Mouse (Mus musculus): ENCODE data around the gene Gm49027. TPM values are rescaled to one million over a fixed set of nuclear protein-coding genes. Genes with fewer than 3 reads are reported as not detected.

Gm49027 gene
- total and polyA plus RNA-seq, 3 experiments, result 0.38 TPM; not detected in 2

- TF ChIP-seq CHD2 (IDR thresholded peaks at IDR 0.05; ENCODE audit: low read length) (no peak), MAFK (IDR thresholded peaks at IDR 0.05; ENCODE audit: insufficient replicate concordance, low read length) (no peak), POLR2AphosphoS2 (IDR thresholded peaks at IDR 0.05; ENCODE audit: low read depth, low read length) (no peak), CHD1 (IDR thresholded peaks at IDR 0.05; ENCODE audit: low read depth, low read length) (no peak), PAX5 (IDR thresholded peaks at IDR 0.05; ENCODE audit: low read length) (no peak), USF2 (conservative IDR thresholded peaks at IDR 0.05; ENCODE audit: low read depth, low read length) (no peak), JUND (conservative IDR thresholded peaks at IDR 0.05; ENCODE audit: low read depth, low read length) (no peak)
- DNase-seq (ENCODE audit: extremely low read depth), result no peak
- Histone ChIP-seq H3K36me3 (replicated peaks in 1 of 2; ENCODE audit: control insufficient read depth in 1 of 2, insufficient read depth in 1 of 2, low read length in 1 of 2) (peaks cover 13 to 62% of the 10 kb centered on the region in 2 experiments), H3K27me3 (replicated peaks) (no peaks in the 10 kb centered on the region), H3K4me3 (replicated peaks in 1 of 3; ENCODE audit: low read depth in 2 of 3, low read length in 2 of 3, poor library complexity in 1 of 3) (no peak overlapping the region), H3K9me3 (replicated peaks; ENCODE audit: low read length) (no peaks in the 10 kb centered on the region), H3K4me1 (ENCODE audit: control insufficient read depth in 1 of 2, insufficient read depth in 2 of 2) (peaks cover 3 to 28% of the 10 kb centered on the region in 2 experiments), H3K79me2 (replicated peaks; ENCODE audit: control insufficient read depth, extremely low read depth, insufficient read depth, poor library complexity, severe bottlenecking) (no peaks in the 10 kb centered on the region; the same call in none of the 2 replicates), H3K27ac (ENCODE audit: insufficient read depth, low read depth) (no peak overlapping the region), H3K4me2 (ENCODE audit: insufficient read depth, low read depth, poor library complexity, severe bottlenecking) (no peak overlapping the region), H3K9ac (ENCODE audit: insufficient read depth, low read depth) (no peak overlapping the region)
- dilution Hi-C loops (cut with MboI; ENCODE audit: extremely low pct_ligation_motif_present, extremely low pct_unique_long_range_greater_than_20kb, low sequenced_read_pairs) (no loop called here), in situ Hi-C loops (cut with MboI; ENCODE audit: low pct_ligation_motif_present, low pct_unique_long_range_greater_than_20kb, low sequenced_read_pairs) (no loop called here)
These were observed 3.7 kb downstream of the Gm49027 start for GRCm38 (mm10) chr5:123521621-123522020.

GRCm38 (mm10) chr5:123520666-123521065 is 4.6 kb downstream of the Gm49027 start:
- dilution Hi-C loops (cut with MboI; ENCODE audit: extremely low pct_ligation_motif_present, extremely low pct_unique_long_range_greater_than_20kb, low sequenced_read_pairs), result no loop called here

GRCm38 (mm10) chr5:123514871-123515270 is 10.4 kb downstream of the Gm49027 start:
- Histone ChIP-seq H3K79me2 (replicated peaks; ENCODE audit: control insufficient read depth, extremely low read depth, insufficient read depth, poor library complexity, severe bottlenecking) (no peaks in the 10 kb centered on the region), H3K9me3 (replicated peaks; ENCODE audit: low read length) (no peaks in the 10 kb centered on the region), H3K27me3 (replicated peaks) (no peaks in the 10 kb centered on the region), H3K27ac (ENCODE audit: insufficient read depth, low read depth) (no peak overlapping the region), H3K4me2 (ENCODE audit: insufficient read depth, low read depth, poor library complexity, severe bottlenecking) (no peak overlapping the region), H3K4me1 (ENCODE audit: control insufficient read depth in 1 of 2, insufficient read depth in 2 of 2) (peaks cover 0 to 12% of the 10 kb centered on the region in 2 experiments; a peak in 2 of 4 replicates), H3K9ac (ENCODE audit: insufficient read depth, low read depth) (no peak overlapping the region), H3K36me3 (replicated peaks in 1 of 2; ENCODE audit: control insufficient read depth in 1 of 2, insufficient read depth in 1 of 2, low read length in 1 of 2) (peaks cover 39 to 94% of the 10 kb centered on the region in 2 experiments), H3K4me3 (replicated peaks in 1 of 3; ENCODE audit: low read depth in 2 of 3, low read length in 2 of 3, poor library complexity in 1 of 3) (no peak overlapping the region)
- in situ Hi-C loops (cut with MboI; ENCODE audit: low pct_ligation_motif_present, low pct_unique_long_range_greater_than_20kb, low sequenced_read_pairs) (loop anchor here (5.0 kb wide), 1 partner anchor 57 kb away; the partner anchor contains the start of gene Vps33a), dilution Hi-C loops (cut with MboI; ENCODE audit: extremely low pct_ligation_motif_present, extremely low pct_unique_long_range_greater_than_20kb, low sequenced_read_pairs) (no loop called here)
- DNase-seq (ENCODE audit: extremely low read depth), result no peak
- TF ChIP-seq KAT2A (IDR thresholded peaks at IDR 0.05; ENCODE audit: insufficient replicate concordance, low read length) (no peak), CTCF (conservative IDR thresholded peaks at IDR 0.05 in 1 of 2, IDR thresholded peaks at IDR 0.05 in 1 of 2; ENCODE audit: low read depth in 2 of 2, low read length in 2 of 2) (no peak), EP300 (IDR thresholded peaks at IDR 0.05; ENCODE audit: low read length) (no peak), JUND (conservative IDR thresholded peaks at IDR 0.05; ENCODE audit: low read depth, low read length) (no peak), MAFK (IDR thresholded peaks at IDR 0.05; ENCODE audit: insufficient replicate concordance, low read length) (no peak), MAX (IDR thresholded peaks at IDR 0.05; ENCODE audit: low read length) (no peak), ETS1 (conservative IDR thresholded peaks at IDR 0.05; ENCODE audit: low read depth, low read length) (no peak), CHD1 (IDR thresholded peaks at IDR 0.05; ENCODE audit: low read depth, low read length) (no peak), TCF12 (IDR thresholded peaks at IDR 0.05; ENCODE audit: low read depth, low read length) (no peak), SMC3 (IDR thresholded peaks at IDR 0.05; ENCODE audit: low read depth, low read length) (no peak), GABPA (IDR thresholded peaks at IDR 0.05; ENCODE audit: insufficient replicate concordance, low read depth, low read length) (no peak), PAX5 (IDR thresholded peaks at IDR 0.05; ENCODE audit: low read length) (no peak), ZMIZ1 (IDR thresholded peaks at IDR 0.05; ENCODE audit: low read depth, low read length) (no peak), POLR2AphosphoS2 (IDR thresholded peaks at IDR 0.05; ENCODE audit: low read depth, low read length) (no peak), ZKSCAN1 (IDR thresholded peaks at IDR 0.05; ENCODE audit: borderline replicate concordance, low read depth, low read length) (no peak), USF2 (conservative IDR thresholded peaks at IDR 0.05; ENCODE audit: low read depth, low read length) (no peak), NELFE (IDR thresholded peaks at IDR 0.05; ENCODE audit: low read depth, low read length) (no peak), MXI1 (IDR thresholded peaks at IDR 0.05; ENCODE audit: low read depth, low read length) (no peak), IRF4 (IDR thresholded peaks at IDR 0.05; ENCODE audit: low read depth, low read length) (no peak)

More at GRCm38 (mm10) chr5:123520666-123521065, 4.6 kb downstream of the Gm49027 start:
- DNase-seq (ENCODE audit: extremely low read depth), result no peak
- peaks cover 16 to 63% of the 10 kb centered on the region in 2 experiments for H3K36me3 ChIP-seq (replicated peaks in 1 of 2; ENCODE audit: control insufficient read depth in 1 of 2, insufficient read depth in 1 of 2, low read length in 1 of 2)
- no peaks in the 10 kb centered on the region; the same call in none of the 2 replicates for H3K79me2 ChIP-seq (replicated peaks; ENCODE audit: control insufficient read depth, extremely low read depth, insufficient read depth, poor library complexity, severe bottlenecking)
- H3K4me2 ChIP-seq (ENCODE audit: insufficient read depth, low read depth, poor library complexity, severe bottlenecking), result no peak overlapping the region
- H3K4me1 ChIP-seq (ENCODE audit: control insufficient read depth in 1 of 2, insufficient read depth in 2 of 2), result peaks cover 3 to 33% of the 10 kb centered on the region in 2 experiments
- in situ Hi-C loops (cut with MboI; ENCODE audit: low pct_ligation_motif_present, low pct_unique_long_range_greater_than_20kb, low sequenced_read_pairs), result no loop called here
- no peaks in the 10 kb centered on the region for H3K9me3 ChIP-seq (replicated peaks; ENCODE audit: low read length)
- no peak overlapping the region for H3K9ac ChIP-seq (ENCODE audit: insufficient read depth, low read depth)
- TF ChIP-seq JUND (conservative IDR thresholded peaks at IDR 0.05; ENCODE audit: low read depth, low read length) (no peak), CHD2 (IDR thresholded peaks at IDR 0.05; ENCODE audit: low read length) (no peak), ZMIZ1 (IDR thresholded peaks at IDR 0.05; ENCODE audit: low read depth, low read length) (no peak), ZC3H11A (IDR thresholded peaks at IDR 0.05; ENCODE audit: low read depth, low read length) (no peak), E2F4 (IDR thresholded peaks at IDR 0.05; ENCODE audit: insufficient replicate concordance, low read depth, low read length) (no peak), MAZ (IDR thresholded peaks at IDR 0.05; ENCODE audit: low read depth, low read length) (no peak), ZNF384 (IDR thresholded peaks at IDR 0.05; ENCODE audit: low read depth, low read length) (no peak), MAFK (IDR thresholded peaks at IDR 0.05; ENCODE audit: insufficient replicate concordance, low read length) (no peak), TBP (conservative IDR thresholded peaks at IDR 0.05; ENCODE audit: low read depth, low read length) (no peak), NELFE (IDR thresholded peaks at IDR 0.05; ENCODE audit: low read depth, low read length) (no peak), GABPA (IDR thresholded peaks at IDR 0.05; ENCODE audit: insufficient replicate concordance, low read depth, low read length) (no peak), NRF1 (IDR thresholded peaks at IDR 0.05; ENCODE audit: low read depth, low read length) (no peak), CHD1 (IDR thresholded peaks at IDR 0.05; ENCODE audit: low read depth, low read length) (no peak), USF2 (conservative IDR thresholded peaks at IDR 0.05; ENCODE audit: low read depth, low read length) (no peak), USF1 (IDR thresholded peaks at IDR 0.05; ENCODE audit: low read depth, low read length) (no peak), POLR2A (IDR thresholded peaks at IDR 0.05; ENCODE audit: low read depth, low read length) (no peak)
- H3K4me3 ChIP-seq (replicated peaks in 1 of 3; ENCODE audit: low read depth in 2 of 3, low read length in 2 of 3, poor library complexity in 1 of 3), result no peak overlapping the region
- no peaks in the 10 kb centered on the region for H3K27me3 ChIP-seq (replicated peaks)
- no peak overlapping the region for H3K27ac ChIP-seq (ENCODE audit: insufficient read depth, low read depth)
